Mouse (Mus musculus): ENCODE data around the gene Mrap2. TPM values are rescaled to one million over a fixed set of nuclear protein-coding genes. Genes with fewer than 3 reads are reported as not detected.

The Mrap2 gene
- polyA plus RNA-seq, 1 experiment: 17.7 TPM

- H3K4me3 ChIP-seq (replicated peaks; ENCODE audit: insufficient read depth, low read depth, low read length): no peak overlapping the region
- WGBS: 80% methylated on average over 4 of the region's 4 CpGs
- H3K27me3 ChIP-seq (ENCODE audit: control insufficient read depth, insufficient read depth, low read length): no peaks in the 10 kb centered on the region; the same call in 1 of the 2 replicates
- no peak for DNase-seq
- no peaks in the 10 kb centered on the region for H3K4me1 ChIP-seq (ENCODE audit: control insufficient read depth, insufficient read depth, low read length)
- no peak for TF ChIP-seq CTCF (IDR thresholded peaks at IDR 0.05; ENCODE audit: borderline replicate concordance, insufficient read depth, low read depth, low read length)
- no peak for TF ChIP-seq POLR2A (IDR thresholded peaks at IDR 0.05; ENCODE audit: borderline replicate concordance, insufficient read depth, low read length)
- H3K27ac ChIP-seq (ENCODE audit: insufficient read depth, low read length): no peak overlapping the region
These were observed 18.5 kb downstream of the Mrap2 start for GRCm38 (mm10) chr9:87162559-87162958.

- whole genome bisulfite sequencing: 47% methylated on average over 9 of the region's 9 CpGs
- no peak overlapping the region for H3K27ac ChIP-seq (ENCODE audit: insufficient read depth, low read length)
- TF ChIP-seq CTCF (IDR thresholded peaks at IDR 0.05; ENCODE audit: borderline replicate concordance, insufficient read depth, low read depth, low read length): no peak
- TF ChIP-seq POLR2A (IDR thresholded peaks at IDR 0.05; ENCODE audit: borderline replicate concordance, insufficient read depth, low read length): no peak
- H3K4me3 ChIP-seq (replicated peaks; ENCODE audit: insufficient read depth, low read depth, low read length): no peak overlapping the region
- no peaks in the 10 kb centered on the region for H3K4me1 ChIP-seq (ENCODE audit: control insufficient read depth, insufficient read depth, low read length)
- no peaks in the 10 kb centered on the region; the same call in 1 of the 2 replicates for H3K27me3 ChIP-seq (ENCODE audit: control insufficient read depth, insufficient read depth, low read length)
- no peak for DNase-seq
These were observed 23.1 kb downstream of the Mrap2 start for GRCm38 (mm10) chr9:87167001-87167830.

DNA sequence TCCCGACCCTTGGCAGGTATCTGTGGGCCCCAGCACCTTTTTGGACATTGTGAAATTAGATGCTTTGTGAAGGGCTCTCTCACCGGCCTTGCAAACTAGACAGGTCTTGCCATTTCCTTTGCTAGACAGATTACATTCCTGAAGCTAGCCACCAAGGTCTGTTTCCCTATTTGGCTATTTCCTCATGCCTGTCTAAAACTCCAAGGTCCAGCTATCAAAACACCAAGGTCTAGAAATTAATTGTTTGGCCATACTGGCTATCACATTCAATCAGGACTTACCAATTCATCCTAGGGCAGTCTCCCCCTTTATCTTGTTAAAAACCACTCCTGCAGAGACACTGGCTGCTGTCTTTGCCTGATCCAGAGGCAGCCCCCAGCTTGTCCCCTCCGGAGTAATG is 23.9 kb downstream of the Mrap2 start:
- Histone ChIP-seq H3K4me3 (replicated peaks; ENCODE audit: insufficient read depth, low read depth, low read length) (no peak overlapping the region), H3K27me3 (ENCODE audit: control insufficient read depth, insufficient read depth, low read length) (no peaks in the 10 kb centered on the region), H3K27ac (ENCODE audit: insufficient read depth, low read length) (no peak overlapping the region), H3K4me1 (ENCODE audit: control insufficient read depth, insufficient read depth, low read length) (no peaks in the 10 kb centered on the region)
- TF ChIP-seq CTCF (IDR thresholded peaks at IDR 0.05; ENCODE audit: borderline replicate concordance, insufficient read depth, low read depth, low read length): no peak
- no peak for TF ChIP-seq POLR2A (IDR thresholded peaks at IDR 0.05; ENCODE audit: borderline replicate concordance, insufficient read depth, low read length)
- DNase-seq: no peak
- 83% methylated on average over 3 of the region's 3 CpGs for WGBS

DNA sequence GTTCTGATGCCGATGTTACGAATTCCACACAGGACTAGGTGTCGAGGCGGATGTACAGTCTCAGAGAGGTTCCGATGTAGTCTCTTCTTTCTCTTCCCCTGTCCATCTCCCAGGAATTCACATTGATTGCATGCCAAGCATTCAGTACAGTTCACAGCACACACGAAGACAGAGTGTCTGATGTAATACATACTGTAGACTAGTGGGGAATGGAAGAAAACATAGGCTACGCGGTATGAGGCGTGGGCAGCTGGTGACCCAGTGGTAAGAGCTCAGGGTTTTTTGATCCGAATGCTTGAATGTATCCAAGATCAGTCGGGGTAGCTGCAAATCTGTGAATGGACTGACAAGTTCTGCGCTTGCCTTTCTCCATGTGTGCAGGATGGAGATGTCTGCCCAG is 25.0 kb downstream of the Mrap2 start:
- TF ChIP-seq CTCF (IDR thresholded peaks at IDR 0.05; ENCODE audit: borderline replicate concordance, insufficient read depth, low read depth, low read length): no peak
- TF ChIP-seq POLR2A (IDR thresholded peaks at IDR 0.05; ENCODE audit: borderline replicate concordance, insufficient read depth, low read length): no peak
- Histone ChIP-seq H3K4me1 (ENCODE audit: control insufficient read depth, insufficient read depth, low read length) (no peaks in the 10 kb centered on the region), H3K27ac (ENCODE audit: insufficient read depth, low read length) (no peak overlapping the region), H3K27me3 (ENCODE audit: control insufficient read depth, insufficient read depth, low read length) (no peaks in the 10 kb centered on the region), H3K4me3 (replicated peaks; ENCODE audit: insufficient read depth, low read depth, low read length) (no peak overlapping the region)
- WGBS: 63% methylated on average over 12 of the region's 12 CpGs
- DNase-seq: no peak

DNA sequence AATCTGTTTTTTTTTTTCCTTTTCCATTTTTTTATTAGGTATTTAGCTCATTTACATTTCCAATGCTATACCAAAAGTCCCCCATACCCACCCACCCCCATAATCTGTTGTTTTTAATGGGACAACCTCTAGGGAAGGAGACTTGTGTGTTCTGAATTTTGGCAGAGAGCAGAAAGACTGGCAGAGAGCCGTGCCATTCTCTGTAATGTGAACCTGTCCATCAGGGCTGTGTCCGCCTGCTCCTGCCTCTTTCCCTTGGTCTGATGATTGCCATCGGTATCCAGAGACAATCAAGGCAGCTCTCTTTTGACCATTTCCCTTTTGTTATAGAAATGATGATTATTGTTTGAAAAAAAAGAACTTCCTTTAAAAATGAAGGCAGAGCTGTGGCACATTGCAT is 26.8 kb downstream of the Mrap2 start:
- H3K27ac ChIP-seq (ENCODE audit: insufficient read depth, low read length): no peak overlapping the region
- H3K27me3 ChIP-seq (ENCODE audit: control insufficient read depth, insufficient read depth, low read length): no peaks in the 10 kb centered on the region
- H3K4me3 ChIP-seq (replicated peaks; ENCODE audit: insufficient read depth, low read depth, low read length): no peak overlapping the region
- WGBS: 36% methylated on average over 3 of the region's 3 CpGs
- TF ChIP-seq POLR2A (IDR thresholded peaks at IDR 0.05; ENCODE audit: borderline replicate concordance, insufficient read depth, low read length) (no peak), CTCF (IDR thresholded peaks at IDR 0.05; ENCODE audit: borderline replicate concordance, insufficient read depth, low read depth, low read length) (no peak)
- DNase-seq: no peak
- H3K4me1 ChIP-seq (ENCODE audit: control insufficient read depth, insufficient read depth, low read length): no peaks in the 10 kb centered on the region; the same call in 1 of the 2 replicates

- Histone ChIP-seq H3K27me3 (ENCODE audit: control insufficient read depth, insufficient read depth, low read length) (no peaks in the 10 kb centered on the region), H3K4me1 (ENCODE audit: control insufficient read depth, insufficient read depth, low read length) (no peaks in the 10 kb centered on the region; the same call in 1 of the 2 replicates), H3K27ac (ENCODE audit: insufficient read depth, low read length) (no peak overlapping the region), H3K4me3 (replicated peaks; ENCODE audit: insufficient read depth, low read depth, low read length) (no peak overlapping the region)
- 83% methylated on average over 3 of the region's 3 CpGs for WGBS
- TF ChIP-seq POLR2A (IDR thresholded peaks at IDR 0.05; ENCODE audit: borderline replicate concordance, insufficient read depth, low read length): no peak
- TF ChIP-seq CTCF (IDR thresholded peaks at IDR 0.05; ENCODE audit: borderline replicate concordance, insufficient read depth, low read depth, low read length): no peak
- no peak for DNase-seq
These were observed 27.4 kb downstream of the Mrap2 start for GRCm38 (mm10) chr9:87171517-87171916.

GRCm38 (mm10) chr9:87178534-87178933 is 34.4 kb downstream of the Mrap2 start:
- DNase-seq: no peak
- no peak overlapping the region for H3K27ac ChIP-seq (ENCODE audit: insufficient read depth, low read length)
- WGBS: 61% methylated on average over 7 of the region's 7 CpGs
- TF ChIP-seq POLR2A (IDR thresholded peaks at IDR 0.05; ENCODE audit: borderline replicate concordance, insufficient read depth, low read length): no peak
- H3K4me1 ChIP-seq (ENCODE audit: control insufficient read depth, insufficient read depth, low read length): no peaks in the 10 kb centered on the region; the same call in 1 of the 2 replicates
- no peaks in the 10 kb centered on the region for H3K27me3 ChIP-seq (ENCODE audit: control insufficient read depth, insufficient read depth, low read length)
- H3K4me3 ChIP-seq (replicated peaks; ENCODE audit: insufficient read depth, low read depth, low read length): no peak overlapping the region

- no peak for DNase-seq
- Histone ChIP-seq H3K27me3 (ENCODE audit: control insufficient read depth, insufficient read depth, low read length) (no peaks in the 10 kb centered on the region), H3K27ac (ENCODE audit: insufficient read depth, low read length) (no peak overlapping the region), H3K4me3 (replicated peaks; ENCODE audit: insufficient read depth, low read depth, low read length) (no peak overlapping the region), H3K4me1 (ENCODE audit: control insufficient read depth, insufficient read depth, low read length) (no peaks in the 10 kb centered on the region)
- no peak for TF ChIP-seq POLR2A (IDR thresholded peaks at IDR 0.05; ENCODE audit: borderline replicate concordance, insufficient read depth, low read length)
- no peak for TF ChIP-seq CTCF (IDR thresholded peaks at IDR 0.05; ENCODE audit: borderline replicate concordance, insufficient read depth, low read depth, low read length)
- 72% methylated on average over 10 of the region's 10 CpGs for WGBS
These were observed 38.1 kb downstream of the Mrap2 start for GRCm38 (mm10) chr9:87182231-87182630.

All from cerebellum, adult 2 months (tissue).